Mouse (Mus musculus) Muller cell, postnatal 12 days (primary cell): ENCODE data around the gene Ptdss2.

Experiments
- DNase-seq: peaks from one replicate; pipeline ENCODE4 v3.0.0-alpha.2; 2015; ENCODE audit errors: inconsistent ontology term

Ptdss2 gene

GRCm38 (mm10) chr7:141122245-141122644 lies at the start of gene Ptdss2:
TSS of gene Ptdss2 (plus strand) at chr7:141122382.
- no peak for DNase-seq

- no peak for DNase-seq
Observed at GRCm38 (mm10) chr7:141073782-141074181, 48.4 kb upstream of the Ptdss2 start.

DNA sequence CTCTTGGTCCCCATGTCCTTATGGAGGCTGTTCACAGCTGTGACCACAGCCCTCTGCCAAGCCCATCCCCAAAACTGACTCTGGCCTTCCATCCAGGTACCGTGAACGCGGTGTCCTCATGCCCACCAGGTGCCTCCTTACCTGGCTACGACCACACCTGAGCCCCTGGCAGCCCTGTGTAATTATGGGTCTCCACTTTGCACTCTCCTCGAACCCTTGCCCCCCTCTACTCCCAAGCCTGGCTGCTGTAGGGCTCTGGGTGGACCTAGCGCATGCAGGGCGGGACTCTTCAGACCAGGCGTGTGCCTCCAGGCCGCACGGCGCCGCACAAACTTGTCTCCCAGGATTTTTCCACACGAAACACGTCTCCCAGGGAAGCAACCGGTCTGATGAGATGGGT lies 44.3 kb upstream of the Ptdss2 start, which contains the start of gene Pkp3:
TSS of gene Pkp3 (plus strand) at position 378 of the 400 bp plus-strand sequence.
- DNase-seq: no peak

DNA sequence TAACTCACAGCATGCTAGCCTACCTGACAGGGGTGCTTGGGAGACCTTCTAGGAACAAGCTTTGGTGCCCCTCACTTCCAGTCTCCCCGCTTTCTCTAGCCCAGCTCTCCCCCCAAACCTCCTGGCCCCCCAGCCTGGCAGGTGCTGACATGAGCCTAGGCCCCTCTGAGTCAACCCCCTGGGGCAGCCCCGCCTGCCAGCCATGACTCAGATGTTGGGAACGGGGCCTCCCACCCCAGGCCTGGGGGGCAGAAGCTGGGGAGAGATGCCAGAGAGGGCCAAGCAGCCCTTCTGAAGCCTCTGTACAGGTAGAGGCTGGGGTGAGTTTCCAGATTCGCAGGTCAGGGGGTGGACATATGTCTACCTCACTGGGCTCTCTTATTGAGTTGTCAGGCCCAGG lies 43.3 kb upstream of the Ptdss2 start:
- DNase-seq: no peak

DNA sequence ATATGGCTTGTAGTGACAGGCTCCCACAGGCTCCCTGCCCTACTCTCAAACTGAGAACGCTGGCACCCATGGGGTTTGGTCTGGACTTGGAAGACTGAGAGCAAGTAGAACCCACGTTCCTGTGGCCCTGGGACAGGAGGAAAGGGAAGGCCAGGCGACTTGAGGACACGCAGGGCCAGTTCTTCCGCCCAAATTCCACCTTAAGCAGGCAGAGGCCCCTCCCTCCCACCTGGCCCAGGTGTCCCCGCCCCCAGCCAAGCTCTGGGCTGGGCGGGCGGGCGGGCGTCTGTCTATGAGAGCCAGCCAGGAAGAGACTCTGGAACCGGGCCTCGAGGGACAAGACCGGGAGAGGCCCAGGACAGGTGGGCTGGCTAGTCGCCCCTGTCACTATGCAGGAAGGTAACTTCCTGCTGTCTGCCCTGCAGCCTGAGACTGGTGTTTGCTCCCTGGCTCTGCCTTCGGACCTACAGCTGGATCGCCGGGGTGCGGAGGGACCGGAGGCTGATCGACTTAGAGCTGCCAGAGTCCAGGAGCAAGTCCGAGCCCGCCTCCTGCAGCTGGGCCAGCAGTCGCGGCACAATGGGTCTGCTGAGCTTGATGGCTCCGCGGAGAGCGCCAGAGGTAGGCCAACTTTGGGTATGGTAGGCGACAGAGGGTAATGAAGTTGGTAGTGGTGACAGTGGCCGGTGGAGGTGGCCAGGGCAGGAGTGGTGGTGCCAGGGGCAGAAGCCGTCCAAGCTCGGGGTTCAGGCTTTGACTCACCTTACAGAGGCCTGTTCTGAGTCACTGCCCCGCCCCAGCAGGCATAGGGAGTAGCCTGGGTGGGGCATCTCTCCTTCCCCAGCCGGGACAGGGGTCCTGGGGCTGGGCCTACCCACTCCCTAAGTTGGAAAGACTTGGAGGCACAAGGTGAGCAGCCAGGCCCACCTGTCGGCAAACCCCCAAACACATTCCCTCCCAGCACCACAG lies 42.4 kb upstream of the Ptdss2 start:
- DNase-seq: no peak

- DNase-seq: no peak
Observed at GRCm38 (mm10) chr7:141087894-141088293, 34.3 kb upstream of the Ptdss2 start.

DNA sequence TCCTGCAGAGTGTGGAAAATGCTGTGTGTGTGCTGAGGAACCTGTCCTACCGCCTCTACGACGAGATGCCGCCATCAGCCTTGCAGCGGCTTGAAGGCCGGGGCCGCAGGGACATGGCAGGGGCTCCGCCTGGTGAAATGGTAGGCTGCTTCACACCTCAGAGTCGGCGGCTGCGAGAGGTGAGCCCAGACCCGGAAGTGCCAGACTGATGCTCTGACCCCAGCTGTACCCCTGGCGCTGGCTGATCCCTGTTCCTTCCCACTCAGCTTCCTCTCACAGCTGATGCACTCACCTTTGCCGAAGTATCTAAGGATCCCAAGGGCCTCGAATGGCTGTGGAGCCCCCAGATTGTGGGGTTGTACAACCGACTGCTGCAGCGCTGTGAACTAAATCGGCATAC lies 33.7 kb upstream of the Ptdss2 start:
- no peak for DNase-seq

DNA sequence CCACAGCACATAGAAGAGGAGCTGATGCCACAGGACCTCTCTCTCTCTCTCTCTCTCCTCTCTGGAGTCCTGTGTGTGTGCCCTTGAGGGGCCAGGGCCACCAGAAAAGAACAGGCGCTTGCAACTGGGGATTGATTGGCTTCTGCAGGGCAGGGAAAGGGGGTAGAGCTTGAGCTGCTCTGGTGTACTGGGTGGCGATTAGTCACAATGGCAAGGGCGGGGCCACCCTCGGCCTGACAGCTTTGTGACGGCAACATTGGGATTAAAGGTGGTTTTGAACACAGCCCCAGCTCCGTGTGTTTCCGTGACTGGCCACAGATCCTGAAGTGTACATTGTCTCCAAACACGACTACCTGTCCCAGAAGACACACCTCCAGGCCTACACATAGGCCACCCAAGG lies 32.0 kb upstream of the Ptdss2 start:
- no peak for DNase-seq

GRCm38 (mm10) chr7:141092051-141092735 lies 30.0 kb upstream of the Ptdss2 start:
- DNase-seq: peak; percentile 85

DNA sequence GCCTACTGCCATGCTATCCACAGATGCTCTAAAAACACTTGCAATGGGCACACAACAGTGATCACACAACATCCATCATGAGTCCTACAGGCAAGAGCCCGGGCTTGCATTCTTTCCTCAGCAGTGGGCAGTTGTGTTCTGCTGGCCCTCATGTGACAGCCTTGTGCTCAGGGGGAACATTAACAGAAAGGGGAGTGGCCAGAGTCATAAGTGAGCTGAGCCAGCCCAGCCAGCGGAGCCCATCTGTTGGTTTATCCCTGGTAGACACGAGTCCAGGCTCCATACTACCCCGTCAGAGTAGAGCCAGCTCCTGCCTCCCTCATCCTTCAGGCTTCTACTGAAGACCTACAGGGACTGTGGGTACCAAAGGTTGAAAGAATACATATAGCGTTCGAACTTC lies 28.2 kb upstream of the Ptdss2 start:
- no peak for DNase-seq

GRCm38 (mm10) chr7:141094487-141095205 lies 27.5 kb upstream of the Ptdss2 start:
- no peak for DNase-seq

- no peak for DNase-seq
Observed at GRCm38 (mm10) chr7:141096021-141096420, 26.2 kb upstream of the Ptdss2 start.

GRCm38 (mm10) chr7:141096649-141097056 lies 25.5 kb upstream of the Ptdss2 start:
- DNase-seq: no peak

- DNase-seq: no peak
Observed at GRCm38 (mm10) chr7:141097177-141097576, 25.0 kb upstream of the Ptdss2 start.

GRCm38 (mm10) chr7:141099911-141100691 lies 22.1 kb upstream of the Ptdss2 start, which contains the start of gene Sigirr:
TSS of gene Sigirr (minus strand) at chr7:141100572.
- peak; percentile 36 for DNase-seq

DNA sequence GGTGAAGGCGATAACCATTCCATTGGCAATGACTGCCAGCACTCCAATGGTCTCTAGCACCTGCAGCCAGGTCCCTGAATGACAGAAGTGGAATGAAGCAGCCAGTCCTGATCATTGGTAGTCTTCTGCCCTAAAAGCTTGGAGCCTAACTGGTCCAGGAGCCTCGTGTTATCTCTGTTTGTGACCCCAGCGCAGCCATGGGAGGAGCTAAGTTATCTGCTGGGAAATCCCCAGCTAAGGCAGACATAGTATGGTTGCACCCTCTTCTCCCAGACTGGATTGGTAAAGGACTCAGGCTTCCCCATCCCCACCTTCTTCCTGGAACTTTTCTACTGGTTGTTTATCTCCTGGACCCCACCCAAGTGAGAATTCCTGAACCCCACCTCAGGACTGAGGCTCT lies 19.0 kb upstream of the Ptdss2 start:
- DNase-seq: no peak

DNA sequence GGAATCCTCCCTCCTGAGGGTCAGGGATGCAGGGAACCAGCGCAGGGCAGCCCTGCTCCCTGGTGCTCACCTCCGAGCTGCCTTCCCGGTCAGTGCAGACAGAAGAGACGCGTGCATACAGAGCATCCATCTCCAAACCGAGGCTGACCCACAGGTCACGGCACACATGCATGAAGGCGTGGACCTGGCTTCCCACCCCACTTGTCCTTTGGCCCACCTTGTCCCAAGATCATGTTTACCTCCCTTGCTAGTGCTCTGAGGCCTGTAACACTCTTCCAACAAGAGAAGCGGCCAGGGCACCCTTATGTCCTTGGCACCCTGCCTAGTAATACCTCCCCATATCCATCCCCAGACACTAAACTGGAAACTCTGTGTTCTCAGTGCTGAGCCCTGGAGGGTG lies 6.3 kb upstream of the Ptdss2 start:
- no peak for DNase-seq

DNA sequence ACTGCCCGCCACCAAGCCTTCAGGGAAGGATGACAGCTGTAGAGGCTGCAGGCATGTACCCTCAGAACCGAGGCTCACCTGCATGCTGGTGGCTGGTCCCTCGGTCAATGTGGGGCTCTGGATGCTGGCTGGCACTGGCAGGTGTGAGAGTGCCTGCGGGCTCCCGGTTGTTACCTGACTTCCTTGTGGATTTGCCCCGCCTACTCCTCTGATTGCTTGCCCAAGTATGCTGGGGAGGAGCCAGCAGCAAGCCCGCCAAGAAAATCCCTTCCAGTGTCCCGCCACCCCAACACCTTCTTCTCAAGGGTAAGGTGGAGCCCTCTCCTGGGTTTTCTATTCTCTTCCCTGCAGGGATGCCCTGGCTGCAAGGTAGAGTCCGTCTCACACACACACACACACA lies 4.5 kb upstream of the Ptdss2 start, which contains the start of gene Ano9:
TSS of gene Ano9 (minus strand) at position 171 of the 400 bp plus-strand sequence.
- no peak for DNase-seq

GRCm38 (mm10) chr7:141119487-141119886 lies 2.7 kb upstream of the Ptdss2 start:
- DNase-seq: no peak

DNA sequence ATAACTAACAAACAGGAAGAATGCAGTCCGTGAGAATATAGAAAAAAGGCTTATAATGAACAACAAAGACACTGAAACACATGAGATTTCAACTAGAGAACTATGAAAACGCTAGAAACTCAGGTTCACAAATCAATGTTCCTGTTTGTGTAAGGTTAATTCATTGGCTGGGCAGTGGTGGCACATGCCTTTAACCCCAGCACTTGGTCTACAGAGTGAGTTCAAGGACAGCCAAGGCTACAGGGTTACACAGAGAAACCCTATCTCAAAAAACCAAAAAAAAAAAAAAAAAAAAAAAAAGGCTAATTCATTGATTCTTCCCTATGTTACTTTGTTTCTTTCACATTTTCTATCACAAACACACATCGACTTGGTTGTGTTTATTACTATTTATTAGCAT lies 1.6 kb upstream of the Ptdss2 start:
- DNase-seq: no peak

DNA sequence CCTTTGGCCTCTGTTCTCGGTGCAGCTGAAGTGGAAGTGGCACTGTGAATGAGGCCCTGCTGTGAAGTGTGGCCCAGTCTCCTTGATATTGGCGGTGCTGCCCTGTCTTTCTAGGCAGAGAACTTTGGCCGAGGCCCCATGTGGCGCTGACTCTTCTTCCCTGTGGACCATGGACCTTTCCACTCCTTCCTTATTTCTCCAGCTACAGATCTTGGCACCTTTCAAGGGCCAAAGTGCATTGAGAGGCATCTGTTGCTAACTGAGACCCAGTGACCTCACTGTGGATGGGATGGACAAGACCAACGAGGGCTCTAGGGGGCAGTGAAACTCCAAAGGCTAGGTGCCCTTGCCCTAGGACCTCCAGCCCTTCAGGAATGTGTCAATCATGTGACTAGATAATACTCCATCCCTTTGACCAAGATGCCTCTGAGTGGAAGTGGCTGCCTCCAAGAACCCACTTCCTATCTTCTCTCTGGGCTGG lies 1.1 kb upstream of the Ptdss2 start:
- no peak for DNase-seq
